Mouse (Mus musculus) hindbrain, postnatal 0 days (tissue): Measurements from ENCODE around the gene Timm8a1. TPM values are rescaled to one million over a fixed set of nuclear protein-coding genes. Genes with fewer than 3 reads are reported as not detected.

Experiments used
- ATAC-seq: fragments of 200-750 bp; cut with Nextera tagmentation; 2 replicates; pipeline ENCODE4 v1.8.0; 2017; ENCODE audit warnings: mild to moderate bottlenecking, moderate TSS enrichment, moderate library complexity
- DNase-seq: peaks from one replicate; pipeline ENCODE4 v3.0.0-alpha.2; 2015; ENCODE audit warnings: low spot score
- H3K27ac ChIP-seq: fragments of 300-500 bp; sonication (generic); 2 replicates; pipeline ENCODE4 v1.5.1; 2014; ENCODE audit warnings: mild to moderate bottlenecking
- H3K27me3 ChIP-seq: fragments of 300-500 bp; sonication (generic); 2 replicates; pipeline ENCODE4 v1.6.1; 2014; ENCODE audit warnings: low read length, mixed read lengths; ENCODE audit not compliant: insufficient read depth
- H3K36me3 ChIP-seq: fragments of 300-500 bp; sonication (generic); 2 replicates; pipeline ENCODE4 v1.6.1; 2014; ENCODE audit warnings: low read length, mixed read lengths; ENCODE audit not compliant: insufficient read depth
- H3K4me1 ChIP-seq: fragments of 300-500 bp; sonication (generic); 2 replicates; pipeline ENCODE4 v1.6.1; 2014; ENCODE audit warnings: antibody characterized with exemption, low read length, mixed read lengths; ENCODE audit not compliant: insufficient read depth
- H3K4me2 ChIP-seq: fragments of 300-500 bp; sonication (generic); 2 replicates; pipeline ENCODE4 v1.6.1; 2014; ENCODE audit warnings: low read depth, mild to moderate bottlenecking, low read length, moderate library complexity, mixed read lengths
- H3K4me3 ChIP-seq: fragments of 300-500 bp; sonication (generic); 2 replicates; pipeline ENCODE4 v1.5.1; 2014; ENCODE audit warnings: low read length
- H3K9ac ChIP-seq: fragments of 300-500 bp; sonication (generic); replicated peaks from 2 replicates; pipeline ENCODE4 v1.6.1; 2014; ENCODE audit warnings: mild to moderate bottlenecking, low read length, moderate library complexity, mixed read lengths
- H3K9me3 ChIP-seq: fragments of 300-500 bp; sonication (generic); 2 replicates; pipeline ENCODE4 v1.6.1; 2016; ENCODE audit warnings: low read length, mixed read lengths
- CTCF ChIP-seq: IDR thresholded peaks from 2 replicates; pipeline ENCODE4 v1.5.1; 2016; ENCODE audit warnings: antibody characterized with exemption, control low read depth, low read depth
- WGBS: fragments of 180-500 bp; shearing (Covaris S2); extraction: QIAGEN DNeasy Blood & Tissue Kit; methylation state at CpG from one replicate; pipeline ENCODE4 v1.1.7; 2014; 5-methylcytosine and 5-hydroxymethylcytosine counted together
- polyA plus RNA-seq: library from polyadenylated mRNA; unstranded; fragments of >200 nt; fragmentation: Nextera tagmentation; extraction: Ambion mirVana; gene quantifications from 2 replicates; pipeline ENCODE4 v1.2.1, GENCODE M21; 2015
- total RNA-seq: library from RNA; depleted of rRNA; stranded (reverse); fragments of >200 nt; gene quantifications from 2 replicates; pipeline ENCODE4 v1.2.3, GENCODE M21; 2014; rRNA removed

Gene Timm8a1
- total and polyA plus RNA-seq, 2 experiments from 2014 or later = 7.6 to 47.0 TPM

GRCm38 (mm10) chrX:134533346-134533745 lies 8.3 kb downstream of the Timm8a1 start:
- no peak for DNase-seq
- Histone ChIP-seq H3K4me3 (no peak overlapping the region), H3K4me1 (no peaks in the 10 kb centered on the region), H3K9me3 (no peaks in the 10 kb centered on the region), H3K4me2 (no peak overlapping the region), H3K9ac (no peak overlapping the region), H3K27ac (no peak overlapping the region), H3K27me3 (no peaks in the 10 kb centered on the region), H3K36me3 (no peaks in the 10 kb centered on the region)
- ATAC-seq = no peak
- 89% methylated on average over 2 of the region's 2 CpGs for WGBS
- TF ChIP-seq CTCF = no peak

GRCm38 (mm10) chrX:134525260-134525659 lies 16.4 kb downstream of the Timm8a1 start:
- H3K4me3 ChIP-seq = no peak overlapping the region
- no peak for DNase-seq
- no peak overlapping the region for H3K9ac ChIP-seq
- ATAC-seq = no peak
- 77% methylated on average over 4 of the region's 4 CpGs for WGBS
- no peaks in the 10 kb centered on the region for H3K4me1 ChIP-seq
- H3K27me3 ChIP-seq = no peaks in the 10 kb centered on the region
- no peak overlapping the region for H3K4me2 ChIP-seq
- H3K9me3 ChIP-seq = no peaks in the 10 kb centered on the region
- no peak overlapping the region for H3K27ac ChIP-seq
- no peaks in the 10 kb centered on the region for H3K36me3 ChIP-seq
- no peak for TF ChIP-seq CTCF

DNA sequence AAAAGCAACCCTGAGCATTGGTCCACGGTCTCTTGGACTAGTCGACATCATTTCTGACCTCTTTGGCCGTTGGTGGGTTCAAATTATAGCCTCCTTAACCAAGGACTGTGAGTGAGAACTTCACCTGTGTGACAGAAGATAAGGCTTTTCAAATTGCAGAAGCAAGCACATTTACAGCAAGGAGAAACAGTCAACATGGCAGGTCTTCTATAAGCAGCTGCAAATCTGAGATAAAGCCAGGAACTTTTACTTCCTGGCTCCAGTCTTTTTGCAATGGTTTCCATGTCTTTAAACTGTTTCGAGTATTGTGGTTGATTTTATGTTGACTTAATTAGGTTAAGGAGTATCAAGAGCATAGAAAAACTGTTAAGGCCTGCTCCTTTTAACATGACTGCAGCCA lies 17.9 kb downstream of the Timm8a1 start:
- H3K27me3 ChIP-seq = no peaks in the 10 kb centered on the region
- TF ChIP-seq CTCF = no peak
- no peaks in the 10 kb centered on the region for H3K4me1 ChIP-seq
- H3K36me3 ChIP-seq = no peaks in the 10 kb centered on the region
- DNase-seq (no peak), ATAC-seq (no peak)
- no peak overlapping the region for H3K9ac ChIP-seq
- H3K4me3 ChIP-seq = no peak overlapping the region
- no peaks in the 10 kb centered on the region for H3K9me3 ChIP-seq
- 74% methylated on average over 4 of the region's 4 CpGs for WGBS
- H3K4me2 ChIP-seq = no peak overlapping the region
- H3K27ac ChIP-seq = no peak overlapping the region

GRCm38 (mm10) chrX:134509473-134509872 lies 32.2 kb downstream of the Timm8a1 start:
- no peaks in the 10 kb centered on the region for H3K4me1 ChIP-seq
- WGBS = 43% methylated on average over 2 of the region's 2 CpGs
- ATAC-seq (no peak), DNase-seq (peak; percentile 4)
- H3K9ac ChIP-seq = no peak overlapping the region
- H3K27ac ChIP-seq = no peak overlapping the region
- no peak overlapping the region for H3K4me2 ChIP-seq
- no peaks in the 10 kb centered on the region for H3K9me3 ChIP-seq
- peak; percentile 59 for TF ChIP-seq CTCF
- H3K36me3 ChIP-seq = no peaks in the 10 kb centered on the region
- H3K4me3 ChIP-seq = no peak overlapping the region
- H3K27me3 ChIP-seq = no peaks in the 10 kb centered on the region

DNA sequence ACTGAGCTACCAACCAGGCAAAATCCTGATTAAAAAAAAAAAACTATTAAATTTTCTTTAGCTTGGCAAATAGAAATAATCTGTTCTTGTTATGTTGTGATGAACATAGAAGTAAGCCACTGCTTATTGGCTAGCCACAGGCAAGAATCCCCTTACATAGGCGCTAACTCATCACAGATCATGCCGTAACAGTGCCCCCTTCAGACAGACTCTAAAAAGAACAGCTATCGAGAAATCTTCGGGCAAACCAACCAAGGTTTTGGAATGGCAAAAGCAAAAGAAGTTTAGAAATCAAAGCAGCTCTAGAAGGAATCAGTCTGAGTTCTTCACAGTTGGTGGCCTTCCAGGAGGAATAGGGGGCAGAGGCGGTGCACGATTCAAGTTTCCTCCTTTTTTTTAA lies 33.7 kb downstream of the Timm8a1 start:
- Histone ChIP-seq H3K36me3 (no peaks in the 10 kb centered on the region), H3K4me3 (no peak overlapping the region), H3K9me3 (no peaks in the 10 kb centered on the region), H3K9ac (no peak overlapping the region), H3K27me3 (no peaks in the 10 kb centered on the region), H3K4me1 (no peaks in the 10 kb centered on the region), H3K27ac (no peak overlapping the region), H3K4me2 (no peak overlapping the region)
- TF ChIP-seq CTCF = no peak
- DNase-seq (no peak), ATAC-seq (no peak)
- WGBS = 68% methylated on average over 6 of the region's 6 CpGs

- ATAC-seq = no peak
- 87% methylated on average over 8 of the region's 8 CpGs for WGBS
- Histone ChIP-seq H3K4me1 (no peaks in the 10 kb centered on the region), H3K36me3 (no peaks in the 10 kb centered on the region), H3K27me3 (no peaks in the 10 kb centered on the region), H3K9ac (no peak overlapping the region), H3K4me2 (no peak overlapping the region), H3K27ac (no peak overlapping the region), H3K9me3 (no peaks in the 10 kb centered on the region), H3K4me3 (no peak overlapping the region)
- no peak for DNase-seq
- TF ChIP-seq CTCF = no peak
Observed at GRCm38 (mm10) chrX:134500651-134501050, 41.0 kb downstream of the Timm8a1 start.

Other genes with a start within 250 kb of the Timm8a1 start
- gene Tmem35a, start 246.6 kb downstream of the Timm8a1 start, total RNA-seq = 135 and 139 TPM in 2 replicates
- gene Tmem35a, start 246.6 kb downstream of the Timm8a1 start, polyA plus RNA-seq = 92.4 and 93.4 TPM in 2 replicates
- 4.7 and 7.4 TPM in 2 replicates for gene Cenpi, start 233.8 kb downstream of the Timm8a1 start, total RNA-seq
- gene Cenpi, start 233.8 kb downstream of the Timm8a1 start, polyA plus RNA-seq = 6.6 and 6.7 TPM in 2 replicates
- gene Drp2, start 137.3 kb downstream of the Timm8a1 start, total RNA-seq = 31.5 and 32.8 TPM in 2 replicates
- gene Drp2, start 137.3 kb downstream of the Timm8a1 start, polyA plus RNA-seq = 7.3 and 7.9 TPM in 2 replicates
- gene Taf7l, start 65.4 kb downstream of the Timm8a1 start, total RNA-seq = not detected in 2 replicates
- gene Taf7l, start 65.4 kb downstream of the Timm8a1 start, polyA plus RNA-seq = 0.25 and 0.47 TPM in 2 replicates
- gene Btk, start 41.7 kb upstream of the Timm8a1 start, total RNA-seq = 0.18 and 0.89 TPM in 2 replicates
- 0.44 and 0.76 TPM in 2 replicates for gene Btk, start 41.7 kb upstream of the Timm8a1 start, polyA plus RNA-seq
- gene Rpl36a, start 43.8 kb upstream of the Timm8a1 start, total RNA-seq = 166 and 269 TPM in 2 replicates
- 202 and 203 TPM in 2 replicates for gene Rpl36a, start 43.8 kb upstream of the Timm8a1 start, polyA plus RNA-seq
- gene Gla, start 59.3 kb upstream of the Timm8a1 start, total RNA-seq = 3.9 and 6.0 TPM in 2 replicates
- 4.8 TPM in 2 replicates for gene Gla, start 59.3 kb upstream of the Timm8a1 start, polyA plus RNA-seq
- 35.9 and 39.5 TPM in 2 replicates for gene Hnrnph2, start 59.3 kb upstream of the Timm8a1 start, total RNA-seq
- gene Hnrnph2, start 59.3 kb upstream of the Timm8a1 start, polyA plus RNA-seq = 131 and 134 TPM in 2 replicates
- 12.8 and 12.9 TPM in 2 replicates for gene Armcx4, start 144.7 kb upstream of the Timm8a1 start, total RNA-seq
- 5.6 and 6.0 TPM in 2 replicates for gene Armcx4, start 144.7 kb upstream of the Timm8a1 start, polyA plus RNA-seq
- 29.9 and 36.0 TPM in 2 replicates for gene Armcx1, start 176.1 kb upstream of the Timm8a1 start, total RNA-seq
- gene Armcx1, start 176.1 kb upstream of the Timm8a1 start, polyA plus RNA-seq = 67.1 and 72.7 TPM in 2 replicates
- 21.9 and 26.9 TPM in 2 replicates for gene Armcx6, start 209.6 kb upstream of the Timm8a1 start, total RNA-seq
- gene Armcx6, start 209.6 kb upstream of the Timm8a1 start, polyA plus RNA-seq = 47.4 and 47.5 TPM in 2 replicates
- gene Armcx3, start 214.7 kb upstream of the Timm8a1 start, total RNA-seq = 43.5 and 51.3 TPM in 2 replicates
- gene Armcx3, start 214.7 kb upstream of the Timm8a1 start, polyA plus RNA-seq = 91.7 and 93.4 TPM in 2 replicates